Mouse (Mus musculus) heart, embryonic 16.5 days (tissue): ENCODE data around the gene Rer1. TPM values are rescaled to one million over a fixed set of nuclear protein-coding genes. Genes with fewer than 3 reads are reported as not detected.

Experiments
- ATAC-seq: fragments of 200-750 bp; cut with Nextera tagmentation; replicated peaks from 2 replicates; pipeline ENCODE4 v1.8.0; 2017; ENCODE audit warnings: moderate number of reproducible peaks; ENCODE audit not compliant: insufficient read depth, low FRiP score; ENCODE audit errors: extremely low read depth
- H3K27ac ChIP-seq: fragments of 300-500 bp; sonication (generic); 2 replicates; pipeline ENCODE4 v1.5.1; 2014; ENCODE audit warnings: mild to moderate bottlenecking, low read length, control low read depth, moderate library complexity
- H3K27me3 ChIP-seq: fragments of 300-500 bp; sonication (generic); 2 replicates; pipeline ENCODE4 v1.6.1; 2014; ENCODE audit warnings: low read length, mixed read lengths; ENCODE audit not compliant: control insufficient read depth, insufficient read depth
- H3K36me3 ChIP-seq: fragments of 300-500 bp; sonication (generic); 2 replicates; pipeline ENCODE4 v1.6.1; 2014; ENCODE audit not compliant: control insufficient read depth, insufficient read depth
- H3K4me1 ChIP-seq: fragments of 300-500 bp; sonication (generic); 2 replicates; pipeline ENCODE4 v1.6.1; 2014; ENCODE audit warnings: low read length, mixed read lengths; ENCODE audit not compliant: control insufficient read depth, insufficient read depth
- H3K4me2 ChIP-seq: fragments of 300-500 bp; sonication (generic); 2 replicates; pipeline ENCODE4 v1.6.1; 2014; ENCODE audit warnings: low read depth, mild to moderate bottlenecking, control low read depth, low read length
- H3K4me3 ChIP-seq: fragments of 300-500 bp; sonication (generic); 2 replicates; pipeline ENCODE4 v1.5.1; 2014; ENCODE audit warnings: mild to moderate bottlenecking, control low read depth, low read length
- H3K9ac ChIP-seq: fragments of 300-500 bp; sonication (generic); 2 replicates; pipeline ENCODE4 v1.6.1; 2014; ENCODE audit warnings: low read length, control low read depth
- H3K9me3 ChIP-seq: fragments of 300-500 bp; sonication (generic); replicated peaks from 2 replicates; pipeline ENCODE4 v1.6.1; 2016; ENCODE audit warnings: low read length; ENCODE audit not compliant: control insufficient read depth
- WGBS: fragments of 180-500 bp; shearing (Covaris S2); extraction: QIAGEN DNeasy Blood & Tissue Kit; methylation state at CpG from one replicate; pipeline ENCODE4 v1.1.7; 2014; 5-methylcytosine and 5-hydroxymethylcytosine counted together
- polyA plus RNA-seq: library from polyadenylated mRNA; unstranded; fragments of >200 nt; fragmentation: Nextera tagmentation; extraction: Ambion mirVana; gene quantifications from 2 replicates; pipeline ENCODE4 v1.2.1, GENCODE M21; 2015

The Rer1 gene
- polyA plus RNA-seq, 1 experiment from 2014 or later = 138 TPM

DNA sequence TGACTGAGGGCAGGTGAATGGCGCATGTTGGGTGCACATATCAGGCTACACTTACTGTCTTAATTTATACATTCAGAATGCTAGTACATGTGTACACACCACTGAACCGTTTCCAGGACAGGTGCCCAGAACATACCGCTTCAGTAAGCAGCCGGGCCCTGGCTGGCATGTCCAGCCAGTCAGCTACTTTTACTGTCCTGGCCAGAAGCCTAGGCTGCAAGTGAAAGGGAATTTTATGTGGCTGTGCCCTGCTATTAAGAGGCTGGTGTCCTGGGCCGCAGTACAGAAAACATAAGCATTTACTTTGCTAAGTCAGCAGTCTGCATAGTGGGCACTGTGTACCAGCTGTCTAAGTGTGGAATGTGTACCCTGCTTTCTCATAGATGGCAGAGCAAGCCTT, 15.3 kb downstream of the Rer1 start:
- Histone ChIP-seq H3K4me2 (no peak overlapping the region), H3K4me3 (no peak overlapping the region), H3K9me3 (no peaks in the 10 kb centered on the region), H3K4me1 (peaks cover 10% of the 10 kb centered on the region), H3K9ac (no peak overlapping the region), H3K27ac (no peak overlapping the region), H3K36me3 (peaks cover 65% of the 10 kb centered on the region), H3K27me3 (no peaks in the 10 kb centered on the region)
- no peak for ATAC-seq
- 83% methylated on average over 5 of the region's 5 CpGs for WGBS

DNA sequence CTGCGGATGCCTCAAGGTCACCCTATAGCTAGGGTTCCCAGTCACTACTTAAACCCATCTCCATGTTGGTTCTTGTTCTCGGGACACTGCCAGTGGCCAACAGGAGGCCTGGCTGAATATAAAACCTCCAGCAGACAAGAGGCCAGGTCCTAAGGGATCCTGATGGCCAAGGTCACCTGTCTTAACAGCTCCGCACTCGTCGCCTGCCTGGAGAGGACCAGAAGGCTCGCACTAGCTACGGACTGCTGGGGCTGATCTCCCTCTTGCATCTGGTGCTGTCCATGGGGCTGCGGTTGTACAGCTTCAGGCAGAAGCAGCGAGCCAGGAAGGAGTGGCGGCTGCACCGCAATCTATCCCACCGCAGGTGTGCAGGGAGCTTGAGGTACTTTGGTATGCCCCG, 16.0 kb downstream of the Rer1 start:
- no peak overlapping the region for H3K4me3 ChIP-seq
- ATAC-seq = no peak
- no peak overlapping the region for H3K9ac ChIP-seq
- peaks cover 10% of the 10 kb centered on the region for H3K4me1 ChIP-seq
- no peaks in the 10 kb centered on the region for H3K27me3 ChIP-seq
- H3K9me3 ChIP-seq = no peaks in the 10 kb centered on the region
- H3K27ac ChIP-seq = no peak overlapping the region
- H3K4me2 ChIP-seq = no peak overlapping the region
- H3K36me3 ChIP-seq = peaks cover 58% of the 10 kb centered on the region
- WGBS = 90% methylated on average over 13 of the region's 13 CpGs

DNA sequence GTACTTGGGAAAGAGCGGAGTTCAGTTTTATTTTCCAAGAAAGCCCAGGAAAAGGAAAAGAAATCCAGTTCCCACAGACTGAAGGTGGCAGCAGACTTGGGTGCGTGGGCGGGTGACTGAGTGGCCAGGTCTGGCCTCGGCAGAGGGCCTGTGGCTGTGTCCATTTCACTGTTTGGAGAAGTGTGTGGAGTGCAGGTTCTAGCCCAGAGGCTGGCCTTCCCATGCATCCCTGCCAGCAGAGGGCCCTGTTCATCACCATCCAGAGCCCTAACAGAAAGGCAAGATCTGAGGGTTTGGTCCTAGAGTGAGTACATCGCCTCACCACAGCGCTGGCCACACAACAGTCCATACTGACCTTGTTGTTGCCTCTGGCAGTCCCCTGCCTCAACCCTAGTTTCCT, 17.0 kb downstream of the Rer1 start:
- Histone ChIP-seq H3K36me3 (peaks cover 48% of the 10 kb centered on the region), H3K9ac (no peak overlapping the region), H3K4me3 (no peak overlapping the region), H3K27ac (no peak overlapping the region), H3K27me3 (no peaks in the 10 kb centered on the region), H3K4me2 (no peak overlapping the region), H3K9me3 (no peaks in the 10 kb centered on the region), H3K4me1 (peaks cover 10% of the 10 kb centered on the region)
- no peak for ATAC-seq
- WGBS = 86% methylated on average over 6 of the region's 6 CpGs

DNA sequence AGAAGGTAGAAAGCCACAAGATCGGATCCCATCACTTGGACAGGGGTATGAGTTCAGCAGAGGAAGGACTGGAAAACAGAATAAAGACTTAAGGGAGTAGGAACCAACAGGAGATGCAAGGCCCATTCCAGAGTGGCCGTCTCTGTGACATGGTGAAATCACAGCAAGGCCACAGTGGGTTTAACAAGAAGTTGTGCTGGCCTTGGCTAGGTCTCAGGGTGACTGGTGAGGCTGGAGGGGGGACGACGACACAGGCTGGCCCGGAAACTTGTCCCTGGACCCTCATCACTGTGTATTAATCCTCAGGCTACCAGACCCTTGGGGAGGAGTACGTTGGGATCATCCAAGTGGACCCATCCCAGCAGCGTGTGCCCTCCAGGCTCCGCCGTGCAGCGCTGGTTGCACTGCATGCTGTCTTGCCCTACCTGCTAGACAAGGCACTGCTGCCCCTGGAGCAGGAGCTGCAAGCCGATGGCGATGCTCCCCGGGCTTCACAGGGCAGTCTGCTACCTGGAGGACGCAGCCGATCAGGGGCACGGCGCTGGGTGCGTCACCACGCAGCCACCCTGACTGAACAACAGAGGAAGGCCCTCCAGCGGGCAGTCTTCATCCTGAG, 17.7 kb downstream of the Rer1 start:
- no peaks in the 10 kb centered on the region for H3K9me3 ChIP-seq
- H3K27ac ChIP-seq = no peak overlapping the region
- 91% methylated on average over 20 of the region's 20 CpGs for WGBS
- no peak overlapping the region for H3K4me2 ChIP-seq
- H3K36me3 ChIP-seq = peaks cover 41% of the 10 kb centered on the region
- no peaks in the 10 kb centered on the region for H3K27me3 ChIP-seq
- H3K9ac ChIP-seq = no peak overlapping the region
- no peak for ATAC-seq
- H3K4me1 ChIP-seq = peaks cover 10% of the 10 kb centered on the region
- no peak overlapping the region for H3K4me3 ChIP-seq

DNA sequence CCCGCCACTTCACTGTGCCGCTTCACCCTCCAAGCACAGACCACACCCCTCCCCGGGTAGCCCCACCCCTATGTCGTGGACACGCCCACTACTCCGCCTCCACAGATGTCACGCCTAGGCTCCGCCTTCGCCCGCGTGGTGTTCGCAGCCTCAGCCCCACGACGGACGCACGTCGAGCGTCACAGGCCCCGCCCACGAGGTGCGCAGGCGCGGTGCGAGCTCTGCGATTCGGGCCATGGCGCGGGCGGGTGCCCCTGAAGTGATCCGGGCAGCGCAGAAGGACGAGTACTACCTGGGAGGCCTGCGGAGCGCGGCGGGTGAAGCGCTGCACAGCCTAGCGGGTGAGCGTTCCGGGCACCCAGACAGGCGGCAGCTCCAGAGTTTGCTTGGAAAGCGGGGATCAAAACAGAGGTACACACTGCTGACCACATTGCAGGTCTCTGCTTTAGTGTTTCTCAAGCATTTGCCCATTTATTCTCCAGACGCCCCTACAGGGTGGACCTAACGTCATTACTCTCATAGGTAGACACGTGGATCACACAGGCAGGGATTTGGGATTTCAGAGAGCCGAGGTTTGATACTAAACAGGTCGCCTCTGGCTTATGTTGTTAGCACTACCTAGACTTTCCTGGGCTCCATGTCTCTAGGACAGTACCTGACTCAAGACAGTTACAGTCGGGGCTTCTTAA, 19.2 kb downstream of the Rer1 start, which contains the start of gene Pex10:
TSS of gene Pex10 (plus strand) at position 183 of the 689 bp plus-strand sequence.
- no peaks in the 10 kb centered on the region for H3K27me3 ChIP-seq
- peak within 1 kb of the TSS; percentile 91 for H3K9ac ChIP-seq
- peak within 1 kb of the TSS; percentile 83 for H3K27ac ChIP-seq
- H3K4me3 ChIP-seq = peak within 1 kb of the TSS; percentile 81
- under 1% methylated on average over 48 of the region's 48 CpGs for WGBS
- peak; percentile 93 for ATAC-seq
- H3K4me2 ChIP-seq = peak within 1 kb of the TSS; percentile 84
- H3K4me1 ChIP-seq = peaks cover 10% of the 10 kb centered on the region
- peaks cover 30% of the 10 kb centered on the region for H3K36me3 ChIP-seq
- no peaks in the 10 kb centered on the region for H3K9me3 ChIP-seq

DNA sequence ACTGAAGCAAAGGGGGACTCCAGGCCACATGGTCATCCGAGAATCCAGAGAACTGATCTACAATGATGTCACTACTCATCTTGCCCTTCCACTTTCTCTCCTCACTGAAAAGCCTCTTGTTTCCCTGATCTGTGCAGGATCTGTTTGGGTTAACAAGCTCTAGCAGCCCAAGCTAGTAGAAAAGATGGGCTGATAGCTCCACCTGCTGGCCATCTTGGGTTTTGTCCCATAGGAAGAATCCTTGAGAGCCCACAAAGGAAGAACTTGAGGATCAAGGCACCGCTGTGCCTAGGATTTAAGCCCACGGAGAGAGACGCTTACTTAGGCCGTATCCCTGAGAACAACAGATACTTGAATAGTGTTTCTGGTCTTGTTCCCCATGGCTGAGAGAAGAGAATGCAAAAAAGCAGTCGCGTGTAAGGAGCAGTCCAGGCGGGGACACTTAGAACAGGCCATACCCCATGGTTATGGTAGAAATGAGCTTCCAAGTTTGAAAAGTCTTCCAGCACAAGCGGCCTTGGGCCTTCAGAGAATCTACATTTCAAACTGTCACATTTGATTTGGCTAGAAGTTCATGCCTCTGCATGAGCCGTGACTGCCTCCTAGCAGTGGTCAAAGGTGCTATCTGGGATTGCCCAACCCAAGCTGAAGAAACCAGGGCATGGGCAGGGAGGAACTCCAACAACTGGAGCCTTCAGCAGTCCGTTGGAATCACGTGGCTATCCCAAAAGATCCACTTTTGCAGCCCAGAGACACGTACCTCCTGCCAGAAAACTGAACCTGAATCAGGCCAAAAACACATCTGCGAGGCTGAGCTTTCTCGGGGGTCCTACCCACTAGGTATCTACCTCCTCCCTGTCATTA, 20.0 kb downstream of the Rer1 start:
- Histone ChIP-seq H3K4me2 (peak overlapping the region; percentile 59), H3K27me3 (no peaks in the 10 kb centered on the region), H3K36me3 (peaks cover 22% of the 10 kb centered on the region), H3K4me3 (peak overlapping the region; percentile 81), H3K4me1 (peaks cover 10% of the 10 kb centered on the region), H3K27ac (peak overlapping the region; percentile 62), H3K9ac (peak overlapping the region; percentile 28), H3K9me3 (no peaks in the 10 kb centered on the region)
- 5% methylated on average over 15 of the region's 15 CpGs for WGBS
- peak; percentile 34 for ATAC-seq

DNA sequence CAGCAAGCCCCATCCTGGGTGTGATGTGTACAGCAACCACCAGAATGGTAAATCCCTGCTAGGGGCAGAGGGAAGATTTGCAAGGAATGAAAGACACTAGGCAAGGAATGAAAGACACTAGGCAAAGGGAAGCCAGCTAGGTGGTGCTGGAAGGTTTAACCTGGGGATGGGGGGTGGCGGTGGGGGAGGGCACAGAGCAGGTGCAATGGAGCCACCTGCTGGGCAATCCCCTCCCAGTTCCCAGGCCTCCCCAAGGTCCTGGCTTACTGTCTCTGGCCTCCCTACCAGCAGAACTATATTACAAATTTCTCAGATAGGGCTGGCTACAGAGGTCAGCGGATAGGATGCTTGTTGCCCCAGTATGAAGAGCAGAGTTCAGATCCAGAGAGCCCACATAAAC, 21.7 kb downstream of the Rer1 start:
- ATAC-seq = no peak
- H3K4me2 ChIP-seq = no peak overlapping the region
- H3K4me1 ChIP-seq = peaks cover 10% of the 10 kb centered on the region
- H3K36me3 ChIP-seq = peaks cover 11% of the 10 kb centered on the region
- H3K27ac ChIP-seq = no peak overlapping the region
- 43% methylated on average over 2 of the region's 2 CpGs for WGBS
- H3K9ac ChIP-seq = no peak overlapping the region
- no peaks in the 10 kb centered on the region for H3K27me3 ChIP-seq
- H3K9me3 ChIP-seq = no peaks in the 10 kb centered on the region
- no peak overlapping the region for H3K4me3 ChIP-seq

DNA sequence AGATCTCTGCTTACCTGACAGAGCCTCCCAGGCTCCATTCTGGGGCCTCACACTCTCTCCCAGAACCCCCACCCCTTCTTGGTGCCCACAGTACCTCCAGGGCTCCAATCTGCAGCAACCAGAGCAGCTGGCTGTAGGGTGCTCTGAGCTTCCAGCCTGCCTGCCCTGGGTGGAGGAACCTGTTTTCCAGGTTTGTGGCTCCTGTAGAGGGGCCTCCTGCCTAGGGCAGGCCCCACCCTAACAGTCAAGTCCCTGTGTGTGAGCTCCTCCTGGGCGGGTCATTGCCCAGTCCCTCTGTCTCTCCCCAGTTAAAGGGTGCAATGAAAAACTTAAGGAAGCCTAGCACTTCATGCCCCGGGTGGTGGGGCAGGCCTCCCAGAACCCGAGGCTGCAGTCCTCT, 22.3 kb downstream of the Rer1 start:
- Histone ChIP-seq H3K9me3 (no peaks in the 10 kb centered on the region), H3K36me3 (peaks cover 6% of the 10 kb centered on the region), H3K4me2 (no peak overlapping the region), H3K4me3 (no peak overlapping the region), H3K27ac (no peak overlapping the region), H3K4me1 (peaks cover 10% of the 10 kb centered on the region), H3K9ac (no peak overlapping the region), H3K27me3 (no peaks in the 10 kb centered on the region)
- WGBS = 35% methylated on average over 3 of the region's 3 CpGs
- ATAC-seq = no peak

DNA sequence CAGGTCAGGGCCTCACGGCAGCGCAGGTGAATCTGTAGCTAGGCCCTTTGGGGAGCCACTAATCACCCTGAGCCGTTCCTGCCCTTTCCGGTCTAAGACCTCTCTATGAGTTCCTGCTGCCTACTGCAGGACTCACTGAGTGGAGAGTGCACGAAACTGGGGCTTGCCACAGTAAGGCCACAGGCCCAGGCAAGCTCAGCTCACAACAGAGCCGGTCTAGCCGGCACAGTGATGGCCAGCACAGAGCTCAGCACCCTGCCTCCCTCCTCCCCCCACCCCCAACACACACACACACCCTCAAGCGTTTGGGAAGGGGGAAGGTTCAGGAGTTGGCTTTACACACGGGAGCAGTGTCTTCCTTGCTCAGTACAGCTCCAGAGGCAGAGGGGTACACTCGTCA, 27.9 kb downstream of the Rer1 start:
- no peak overlapping the region for H3K9ac ChIP-seq
- no peak overlapping the region for H3K4me3 ChIP-seq
- H3K36me3 ChIP-seq = no peaks in the 10 kb centered on the region
- H3K27me3 ChIP-seq = peaks cover 2% of the 10 kb centered on the region; the same call in 1 of the 2 replicates
- no peak for ATAC-seq
- H3K9me3 ChIP-seq = no peaks in the 10 kb centered on the region
- 42% methylated on average over 10 of the region's 10 CpGs for WGBS
- no peak overlapping the region for H3K4me2 ChIP-seq
- no peak overlapping the region for H3K27ac ChIP-seq
- H3K4me1 ChIP-seq = no peaks in the 10 kb centered on the region
